Mouse (Mus musculus): ENCODE data around the gene Tmem201. TPM values are rescaled to one million over a fixed set of nuclear protein-coding genes. Genes with fewer than 3 reads are reported as not detected.
A peak's percentile ranks its signal among the peaks of the same experiment; 100 is the strongest.

Gene Tmem201
- polyA plus RNA-seq, 1 experiment from 2014 or later, result 19.3 TPM

GRCm38 (mm10) chr4:149728810-149729209 is 9.0 kb downstream of the Tmem201 start:
- Histone ChIP-seq H3K27ac (ENCODE audit: low read depth, low read length) (no peak overlapping the region), H3K36me3 (ENCODE audit: control insufficient read depth, insufficient read depth, low read length) (peaks cover 15% of the 10 kb centered on the region; the same call in 1 of the 2 replicates), H3K9me3 (ENCODE audit: control insufficient read depth, low read length) (no peaks in the 10 kb centered on the region), H3K4me2 (replicated peaks; ENCODE audit: low read depth, low read length) (no peak overlapping the region), H3K9ac (ENCODE audit: low read depth, low read length) (no peak overlapping the region), H3K4me1 (replicated peaks; ENCODE audit: control insufficient read depth, insufficient read depth, low read length) (peaks cover 9% of the 10 kb centered on the region), H3K4me3 (ENCODE audit: low read depth, low read length) (no peak overlapping the region), H3K27me3 (ENCODE audit: control insufficient read depth, insufficient read depth, low read length) (no peaks in the 10 kb centered on the region)
- DNase-seq (ENCODE audit: low spot score) (no peak), ATAC-seq (ENCODE audit: low FRiP score) (no peak)
- 80% methylated on average over 8 of the region's 8 CpGs for WGBS

GRCm38 (mm10) chr4:149727636-149728035 is 10.2 kb downstream of the Tmem201 start:
- Histone ChIP-seq H3K9me3 (ENCODE audit: control insufficient read depth, low read length) (no peaks in the 10 kb centered on the region), H3K4me2 (replicated peaks; ENCODE audit: low read depth, low read length) (no peak overlapping the region), H3K27ac (ENCODE audit: low read depth, low read length) (no peak overlapping the region), H3K4me1 (replicated peaks; ENCODE audit: control insufficient read depth, insufficient read depth, low read length) (peaks cover 1% of the 10 kb centered on the region; the same call in 1 of the 2 replicates), H3K9ac (ENCODE audit: low read depth, low read length) (no peak overlapping the region), H3K27me3 (ENCODE audit: control insufficient read depth, insufficient read depth, low read length) (no peaks in the 10 kb centered on the region), H3K4me3 (ENCODE audit: low read depth, low read length) (no peak overlapping the region), H3K36me3 (ENCODE audit: control insufficient read depth, insufficient read depth, low read length) (peaks cover 15% of the 10 kb centered on the region; the same call in 1 of the 2 replicates)
- WGBS, result 94% methylated on average over 5 of the region's 5 CpGs
- ATAC-seq (ENCODE audit: low FRiP score), result no peak
- DNase-seq (ENCODE audit: low spot score), result no peak

DNA sequence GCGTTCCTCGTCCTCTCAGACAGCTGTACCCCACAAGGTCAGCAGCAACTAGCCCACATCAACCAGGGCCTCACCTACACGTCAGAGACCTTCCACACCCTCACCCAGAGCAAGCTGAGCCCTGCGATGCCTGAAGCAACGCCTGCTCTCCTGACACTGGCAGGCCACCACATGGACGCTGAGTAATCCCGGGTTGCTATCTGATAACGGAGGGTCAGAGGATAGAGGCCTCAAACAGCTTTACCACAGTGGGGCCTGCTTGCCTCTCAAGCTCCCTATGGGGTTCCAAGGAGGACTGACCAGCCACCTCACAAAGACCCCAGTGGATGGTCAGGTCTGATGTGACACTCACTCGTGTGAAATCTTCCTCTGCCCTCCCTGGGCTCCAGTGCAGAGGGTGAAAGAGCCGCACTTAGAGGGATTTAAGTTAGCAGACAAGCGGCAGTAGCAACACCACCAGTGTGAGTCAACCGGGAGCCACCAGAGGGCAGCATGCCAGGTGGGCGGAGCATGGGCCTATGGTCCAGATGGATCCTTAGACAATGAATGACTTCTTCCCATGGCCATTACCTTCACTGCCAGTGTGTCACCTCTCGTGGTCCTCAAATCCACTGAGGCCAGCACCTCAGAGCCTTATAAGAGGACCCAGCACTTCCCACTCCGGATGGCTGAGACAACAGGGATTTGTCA is 12.0 kb downstream of the Tmem201 start:
- Histone ChIP-seq H3K27ac (ENCODE audit: low read depth, low read length) (no peak overlapping the region), H3K36me3 (ENCODE audit: control insufficient read depth, insufficient read depth, low read length) (peaks cover 15% of the 10 kb centered on the region; the same call in 1 of the 2 replicates)
- no peak for ATAC-seq (ENCODE audit: low FRiP score)

GRCm38 (mm10) chr4:149724916-149725470 is 12.9 kb downstream of the Tmem201 start:
- Histone ChIP-seq H3K36me3 (ENCODE audit: control insufficient read depth, insufficient read depth, low read length) (peaks cover 15% of the 10 kb centered on the region; the same call in 1 of the 2 replicates), H3K9ac (ENCODE audit: low read depth, low read length) (no peak overlapping the region), H3K27me3 (ENCODE audit: control insufficient read depth, insufficient read depth, low read length) (no peaks in the 10 kb centered on the region), H3K4me3 (ENCODE audit: low read depth, low read length) (no peak overlapping the region), H3K4me2 (replicated peaks; ENCODE audit: low read depth, low read length) (no peak overlapping the region), H3K27ac (ENCODE audit: low read depth, low read length) (no peak overlapping the region), H3K4me1 (replicated peaks; ENCODE audit: control insufficient read depth, insufficient read depth, low read length) (no peaks in the 10 kb centered on the region; the same call in 1 of the 2 replicates), H3K9me3 (ENCODE audit: control insufficient read depth, low read length) (no peaks in the 10 kb centered on the region)
- ATAC-seq (ENCODE audit: low FRiP score) (no peak), DNase-seq (ENCODE audit: low spot score) (no peak)
- 92% methylated on average over 17 of the region's 17 CpGs for WGBS

More for the DNA sequence above, 12.0 kb downstream of the Tmem201 start:
- H3K4me1 ChIP-seq (replicated peaks; ENCODE audit: control insufficient read depth, insufficient read depth, low read length), result no peaks in the 10 kb centered on the region; the same call in 1 of the 2 replicates
- WGBS, result 76% methylated on average over 15 of the region's 15 CpGs
- H3K4me2 ChIP-seq (replicated peaks; ENCODE audit: low read depth, low read length), result no peak overlapping the region
- DNase-seq (ENCODE audit: low spot score), result peak; percentile 70
- H3K9ac ChIP-seq (ENCODE audit: low read depth, low read length), result no peak overlapping the region
- H3K4me3 ChIP-seq (ENCODE audit: low read depth, low read length), result no peak overlapping the region
- H3K27me3 ChIP-seq (ENCODE audit: control insufficient read depth, insufficient read depth, low read length), result no peaks in the 10 kb centered on the region
- no peaks in the 10 kb centered on the region for H3K9me3 ChIP-seq (ENCODE audit: control insufficient read depth, low read length)

DNA sequence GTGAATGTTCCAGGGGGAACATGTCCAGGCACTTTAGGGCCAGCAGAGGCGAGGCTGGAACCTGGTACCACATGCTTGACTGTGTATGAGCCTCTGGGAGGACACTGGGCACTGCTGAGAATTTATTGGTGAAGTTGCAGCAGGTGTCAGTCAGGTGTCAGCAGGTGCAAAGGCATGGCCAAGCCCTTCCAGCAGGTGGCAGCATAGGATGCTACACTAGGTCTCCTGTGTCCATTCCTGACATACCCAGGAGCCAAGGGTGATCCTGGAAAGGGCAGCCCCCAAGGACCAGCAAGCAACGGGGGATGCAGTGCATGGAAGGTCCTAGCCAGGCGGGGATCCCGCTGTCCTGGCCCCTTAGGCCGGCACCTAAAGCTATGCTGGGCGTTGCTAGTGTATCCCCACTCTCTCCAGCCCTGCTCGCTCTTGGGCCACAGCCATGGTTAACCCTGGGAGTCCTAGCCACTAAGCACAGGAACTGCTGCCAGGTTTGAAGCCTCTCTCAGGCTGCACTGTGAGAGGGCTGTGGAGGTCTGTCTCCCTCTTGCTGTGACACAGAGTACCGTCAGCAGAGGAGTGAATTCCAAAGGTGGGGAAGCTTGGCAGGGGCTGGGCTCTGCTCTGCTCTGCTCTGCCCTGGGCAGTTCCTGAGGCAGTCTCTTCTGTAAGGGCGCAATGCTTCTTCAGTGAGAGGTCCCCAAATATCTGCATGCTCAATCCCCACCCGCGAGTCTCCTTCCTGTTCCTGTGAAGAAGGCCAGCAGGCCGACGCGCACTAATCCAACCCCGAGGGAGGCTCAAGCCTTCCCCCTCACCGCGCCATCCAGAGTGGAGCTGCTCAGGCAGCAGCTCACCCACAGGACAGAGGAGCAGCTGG is 13.8 kb downstream of the Tmem201 start:
- no peak overlapping the region for H3K4me3 ChIP-seq (ENCODE audit: low read depth, low read length)
- no peaks in the 10 kb centered on the region for H3K9me3 ChIP-seq (ENCODE audit: control insufficient read depth, low read length)
- H3K4me1 ChIP-seq (replicated peaks; ENCODE audit: control insufficient read depth, insufficient read depth, low read length), result no peaks in the 10 kb centered on the region; the same call in 1 of the 2 replicates
- H3K27me3 ChIP-seq (ENCODE audit: control insufficient read depth, insufficient read depth, low read length), result no peaks in the 10 kb centered on the region
- H3K9ac ChIP-seq (ENCODE audit: low read depth, low read length), result no peak overlapping the region
- ATAC-seq (ENCODE audit: low FRiP score) (no peak), DNase-seq (ENCODE audit: low spot score) (peak; percentile 33)
- no peak overlapping the region for H3K27ac ChIP-seq (ENCODE audit: low read depth, low read length)
- no peak overlapping the region for H3K4me2 ChIP-seq (replicated peaks; ENCODE audit: low read depth, low read length)
- WGBS, result 87% methylated on average over 17 of the region's 17 CpGs
- H3K36me3 ChIP-seq (ENCODE audit: control insufficient read depth, insufficient read depth, low read length), result 0 out of 2 replicates have a peak, but pooled peaks cover 12% of the 10 kb centered on the region

GRCm38 (mm10) chr4:149723021-149723390 is 14.8 kb downstream of the Tmem201 start:
- no peak overlapping the region for H3K4me2 ChIP-seq (replicated peaks; ENCODE audit: low read depth, low read length)
- ATAC-seq (ENCODE audit: low FRiP score) (no peak), DNase-seq (ENCODE audit: low spot score) (no peak)
- no peaks in the 10 kb centered on the region; the same call in 1 of the 2 replicates for H3K4me1 ChIP-seq (replicated peaks; ENCODE audit: control insufficient read depth, insufficient read depth, low read length)
- H3K27me3 ChIP-seq (ENCODE audit: control insufficient read depth, insufficient read depth, low read length), result no peaks in the 10 kb centered on the region
- H3K27ac ChIP-seq (ENCODE audit: low read depth, low read length), result no peak overlapping the region
- no peak overlapping the region for H3K4me3 ChIP-seq (ENCODE audit: low read depth, low read length)
- 83% methylated on average over 12 of the region's 12 CpGs for WGBS
- H3K9ac ChIP-seq (ENCODE audit: low read depth, low read length), result no peak overlapping the region
- no peaks in the 10 kb centered on the region for H3K9me3 ChIP-seq (ENCODE audit: control insufficient read depth, low read length)
- H3K36me3 ChIP-seq (ENCODE audit: control insufficient read depth, insufficient read depth, low read length), result 0 out of 2 replicates have a peak, but pooled peaks cover 16% of the 10 kb centered on the region

DNA sequence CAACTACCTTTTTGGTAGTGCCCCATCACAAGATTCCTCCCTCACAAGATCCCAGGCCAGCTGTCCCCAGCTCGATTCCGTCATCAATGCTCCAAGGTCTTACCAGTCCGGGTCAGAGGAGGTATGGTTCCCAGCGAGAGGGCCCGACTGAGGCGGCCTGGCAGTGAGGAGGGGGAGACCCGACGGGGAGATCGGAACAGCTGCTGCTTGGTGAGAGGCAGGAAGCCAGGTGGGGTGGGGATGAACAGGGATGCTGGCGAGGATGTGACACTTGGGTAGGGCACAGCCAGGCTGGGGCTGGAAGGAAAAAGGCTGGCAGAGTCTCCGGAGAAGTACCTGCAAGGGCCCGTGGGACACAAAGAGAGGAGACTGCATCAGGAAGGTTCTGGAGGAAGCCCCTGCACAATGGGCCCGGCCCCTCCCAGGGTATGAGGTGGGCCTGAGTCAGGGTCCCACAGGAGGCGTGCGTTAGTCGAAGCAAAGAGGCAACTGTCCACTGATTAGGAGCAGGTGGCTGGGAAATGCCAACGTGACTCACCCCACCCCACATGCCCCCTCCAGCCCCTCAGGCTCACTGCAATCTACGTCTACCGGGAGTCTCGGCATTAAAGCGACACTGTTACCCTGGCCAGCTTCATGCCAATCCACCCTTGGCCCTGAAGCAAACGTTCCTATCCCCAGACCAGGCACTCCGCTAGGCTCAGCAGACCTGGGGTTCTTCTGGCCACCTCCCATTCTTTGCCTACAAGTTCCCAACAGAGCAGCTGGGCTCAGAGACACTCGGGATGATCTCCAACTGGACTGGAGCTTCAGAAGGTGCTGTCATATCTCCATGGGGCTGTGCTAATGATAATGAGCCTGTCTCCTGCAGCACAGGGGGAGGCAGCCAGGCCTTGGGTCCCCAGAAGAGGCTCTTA is 15.5 kb downstream of the Tmem201 start:
- Histone ChIP-seq H3K4me2 (replicated peaks; ENCODE audit: low read depth, low read length) (no peak overlapping the region), H3K9ac (ENCODE audit: low read depth, low read length) (no peak overlapping the region), H3K36me3 (ENCODE audit: control insufficient read depth, insufficient read depth, low read length) (0 out of 2 replicates have a peak, but pooled peaks cover 16% of the 10 kb centered on the region), H3K9me3 (ENCODE audit: control insufficient read depth, low read length) (no peaks in the 10 kb centered on the region), H3K4me1 (replicated peaks; ENCODE audit: control insufficient read depth, insufficient read depth, low read length) (no peaks in the 10 kb centered on the region; the same call in 1 of the 2 replicates), H3K27me3 (ENCODE audit: control insufficient read depth, insufficient read depth, low read length) (no peaks in the 10 kb centered on the region), H3K4me3 (ENCODE audit: low read depth, low read length) (no peak overlapping the region), H3K27ac (ENCODE audit: low read depth, low read length) (no peak overlapping the region)
- no peak for DNase-seq (ENCODE audit: low spot score)
- WGBS, result 87% methylated on average over 24 of the region's 24 CpGs
- no peak for ATAC-seq (ENCODE audit: low FRiP score)

DNA sequence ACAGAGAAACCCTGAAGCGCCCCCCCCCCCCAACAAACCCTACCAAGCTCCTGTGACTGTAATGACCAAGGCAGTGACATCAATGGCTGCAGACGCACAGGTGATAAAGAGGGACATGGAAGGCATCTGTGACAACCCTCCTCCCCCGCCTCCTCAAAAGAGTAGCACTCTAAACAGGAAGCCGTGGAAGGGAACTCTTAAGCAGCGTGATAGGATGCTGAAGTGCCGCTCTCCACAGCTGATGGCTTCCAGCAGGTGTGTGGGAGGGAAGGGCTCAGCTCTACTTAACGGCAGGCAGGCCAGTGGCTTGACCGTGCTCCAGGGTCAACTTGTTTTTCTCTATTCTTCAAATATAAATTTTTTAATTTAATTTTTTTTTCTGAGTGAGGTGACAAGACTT is 16.7 kb downstream of the Tmem201 start:
- H3K27me3 ChIP-seq (ENCODE audit: control insufficient read depth, insufficient read depth, low read length), result no peaks in the 10 kb centered on the region
- 85% methylated on average over 8 of the region's 8 CpGs for WGBS

More for the DNA sequence above, 16.7 kb downstream of the Tmem201 start:
- no peaks in the 10 kb centered on the region; the same call in 1 of the 2 replicates for H3K4me1 ChIP-seq (replicated peaks; ENCODE audit: control insufficient read depth, insufficient read depth, low read length)
- DNase-seq (ENCODE audit: low spot score), result no peak
- H3K27ac ChIP-seq (ENCODE audit: low read depth, low read length), result no peak overlapping the region
- no peak overlapping the region for H3K4me2 ChIP-seq (replicated peaks; ENCODE audit: low read depth, low read length)
- H3K36me3 ChIP-seq (ENCODE audit: control insufficient read depth, insufficient read depth, low read length), result peaks cover 14% of the 10 kb centered on the region; the same call in 1 of the 2 replicates
- no peaks in the 10 kb centered on the region for H3K9me3 ChIP-seq (ENCODE audit: control insufficient read depth, low read length)
- H3K9ac ChIP-seq (ENCODE audit: low read depth, low read length), result no peak overlapping the region
- ATAC-seq (ENCODE audit: low FRiP score), result no peak
- H3K4me3 ChIP-seq (ENCODE audit: low read depth, low read length), result no peak overlapping the region

Data from hindbrain, embryonic 11.5 days (tissue).